Mouse (Mus musculus) ovary, postnatal 36 days (tissue): ENCODE data around the gene Plk3.
A peak's percentile ranks its signal among the peaks of the same experiment; 100 is the strongest.

Source experiments
- DNase-seq: peaks from one replicate; pipeline ENCODE4 v3.0.0; 2022; ENCODE audit warnings: low spot score, mixed read lengths

Gene Plk3

GRCm38 (mm10) chr4:117138295-117139216, 4.8 kb upstream of the Plk3 start:
- DNase-seq, result no peak

- DNase-seq, result no peak
Observed at GRCm38 (mm10) chr4:117136034-117136433, 2.3 kb upstream of the Plk3 start.

- no peak for DNase-seq
Observed at GRCm38 (mm10) chr4:117134601-117134995, 835 bp upstream of the Plk3 start.

DNA sequence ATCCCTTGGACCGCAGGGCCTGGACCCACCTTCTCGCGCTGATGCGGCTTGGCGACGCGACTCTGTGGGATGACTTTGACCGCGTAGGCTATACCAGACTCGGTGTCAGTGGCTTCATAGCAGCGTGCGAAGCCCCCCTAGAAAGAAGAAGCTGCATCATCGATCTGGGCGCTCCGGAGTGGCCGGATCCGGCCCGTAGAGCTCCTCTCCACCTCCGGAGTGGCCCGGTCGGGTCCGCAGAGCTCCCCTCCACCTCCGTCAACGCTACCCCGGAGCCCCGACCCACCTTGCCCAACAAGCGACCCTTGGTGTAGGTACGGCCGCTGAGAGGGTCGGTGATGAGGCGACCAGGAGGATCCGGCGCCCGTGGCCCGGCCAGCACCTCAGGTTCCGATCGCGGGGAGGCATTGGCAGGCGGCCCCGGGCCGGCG, 382 bp downstream of the Plk3 start:
- DNase-seq, result no peak

- no peak for DNase-seq
Observed at GRCm38 (mm10) chr4:117132794-117133143, 994 bp downstream of the Plk3 start.

GRCm38 (mm10) chr4:117131890-117132793, 1.6 kb downstream of the Plk3 start:
- no peak for DNase-seq

GRCm38 (mm10) chr4:117131198-117131597, 2.6 kb downstream of the Plk3 start:
- DNase-seq, result no peak

GRCm38 (mm10) chr4:117130790-117131189, 3.0 kb downstream of the Plk3 start:
- DNase-seq, result no peak

GRCm38 (mm10) chr4:117127991-117128686, 5.6 kb downstream of the Plk3 start:
- DNase-seq, result no peak

DNA sequence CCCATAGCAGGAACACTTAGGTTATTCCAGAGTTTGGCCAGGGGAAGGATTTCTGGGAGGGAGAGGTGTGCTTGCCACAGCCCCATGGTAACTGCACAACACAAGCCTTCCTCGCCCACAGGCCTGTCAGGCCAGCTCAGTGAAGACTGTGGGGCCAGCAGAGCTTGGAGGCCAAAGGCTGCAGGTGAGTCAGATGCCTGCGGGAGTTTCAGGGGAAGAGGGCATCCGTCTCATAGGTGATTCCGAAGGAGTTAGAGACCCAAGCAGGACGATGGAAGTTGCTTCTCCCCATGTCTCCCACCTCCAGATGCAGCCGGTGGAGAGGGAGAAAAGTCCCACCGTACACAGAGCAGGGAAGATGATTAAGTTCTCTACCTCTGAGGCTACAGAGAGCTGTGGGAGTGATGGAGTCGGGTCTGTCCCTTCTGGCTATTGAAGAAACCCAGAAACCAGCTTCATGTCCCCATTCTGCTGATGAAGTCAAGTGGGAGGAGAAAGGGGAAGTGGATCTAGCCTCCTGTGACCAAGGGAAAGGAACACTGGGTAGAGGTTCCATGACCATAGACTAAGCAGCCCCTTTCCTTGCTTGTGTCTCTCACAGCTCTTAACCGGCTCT, 7.0 kb downstream of the Plk3 start, which contains the start of gene Tctex1d4:
Gene Tctex1d4 (plus strand): TSS at position 120 of the 616 bp plus-strand sequence.
- DNase-seq, result no peak

DNA sequence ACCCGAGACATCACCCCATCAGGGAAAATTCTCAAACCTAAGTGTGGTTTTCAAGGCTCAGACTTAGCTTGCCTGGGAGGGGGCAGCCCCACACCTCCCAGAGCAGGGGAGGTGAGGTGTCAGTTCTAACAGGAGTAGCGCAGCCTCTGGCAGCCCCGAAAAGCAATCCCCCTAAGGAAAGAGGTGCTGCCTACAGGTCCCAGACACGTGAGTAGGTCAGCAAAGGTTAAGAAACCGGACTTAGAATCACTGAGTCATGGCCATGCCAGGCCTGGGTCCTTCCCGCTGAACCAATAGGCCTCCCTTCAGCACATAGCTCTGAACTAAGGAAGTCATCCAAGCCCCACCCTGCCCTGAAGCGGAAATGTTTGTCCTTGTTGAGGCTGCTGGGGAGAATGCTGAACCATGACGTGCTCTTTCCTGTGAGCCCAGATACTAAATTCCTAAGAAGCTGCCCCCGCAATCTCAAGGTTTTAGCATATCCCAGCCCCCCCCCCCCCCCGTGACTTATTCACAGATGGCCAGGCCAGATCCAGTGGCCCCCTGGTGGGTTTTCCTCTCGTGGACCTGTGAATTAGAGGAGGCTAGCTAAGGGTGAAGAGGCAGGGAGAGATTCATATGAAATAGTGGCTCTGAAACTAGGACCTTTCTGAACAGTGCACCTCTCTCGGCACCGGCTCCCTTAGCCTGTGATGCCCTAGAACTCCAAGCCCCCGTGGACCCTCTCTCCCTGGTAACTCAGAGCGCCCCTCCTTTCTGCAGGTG, 7.7 kb downstream of the Plk3 start:
- peak; percentile 59 for DNase-seq

GRCm38 (mm10) chr4:117125348-117125909, 8.3 kb downstream of the Plk3 start, which contains the start of gene Btbd19:
Btbd19 (minus strand) TSS chr4:117125725.
- DNase-seq, result peak; percentile 62

- no peak for DNase-seq
Observed at GRCm38 (mm10) chr4:117124518-117125347, 9.0 kb downstream of the Plk3 start.

DNA sequence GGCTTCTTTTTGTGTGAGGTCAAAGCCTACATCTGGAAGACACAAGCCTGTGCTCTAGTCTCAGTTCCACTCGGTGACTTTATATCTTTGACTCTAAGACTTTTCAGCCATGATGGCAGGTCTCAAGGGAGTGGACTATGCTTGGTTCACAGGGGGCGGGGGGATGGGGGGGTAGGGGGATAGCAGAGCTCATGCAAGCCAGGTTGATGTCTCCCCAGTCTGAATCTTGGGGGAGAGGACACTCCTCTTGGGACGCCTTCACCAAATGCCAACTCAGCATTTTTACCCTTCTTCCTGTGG, 9.6 kb downstream of the Plk3 start:
- no peak for DNase-seq

GRCm38 (mm10) chr4:117123546-117124217, 10.1 kb downstream of the Plk3 start:
- no peak for DNase-seq

DNA sequence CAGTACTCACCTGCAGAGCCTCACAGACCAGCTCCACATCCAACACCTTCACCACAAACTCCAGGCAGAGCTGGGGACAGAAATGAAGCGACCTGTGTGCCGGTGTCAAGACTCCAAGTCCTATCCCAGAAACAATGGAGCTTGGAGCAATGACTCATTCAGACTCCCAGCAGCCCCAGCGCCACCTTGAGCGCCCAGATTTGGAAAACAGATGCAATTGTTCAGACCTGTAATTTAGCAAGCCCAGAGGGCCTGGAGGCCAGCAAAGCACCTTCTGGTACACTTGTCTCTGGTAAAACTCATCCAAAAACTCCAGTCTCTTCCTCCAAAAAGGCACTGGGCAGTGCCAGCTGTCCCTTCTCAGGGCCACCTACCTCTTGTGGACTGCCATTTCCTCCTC, 11.6 kb downstream of the Plk3 start:
- no peak for DNase-seq

GRCm38 (mm10) chr4:117120445-117121414, 13.0 kb downstream of the Plk3 start:
- peak; percentile 90 for DNase-seq

GRCm38 (mm10) chr4:117120052-117120444, 13.7 kb downstream of the Plk3 start:
- no peak for DNase-seq
